Mouse (Mus musculus): ENCODE results near the gene Gjb2. TPM values are rescaled to one million over a fixed set of nuclear protein-coding genes. Genes with fewer than 3 reads are reported as not detected.
"Not testable (repeated sequence)": the region's sequence is repeated elsewhere in the genome, so short reads cannot be mapped to it uniquely, and the experiment has no call there.

Gjb2 gene
- total and polyA plus RNA-seq, 3 experiments = not detected

GRCm38 (mm10) chr14:57089107-57089506 lies 15.4 kb downstream of the Gjb2 start:
- Histone ChIP-seq H3K4me3 (ENCODE audit: low read depth, low read length) (no peak overlapping the region), H3K9me3 (replicated peaks) (no peaks in the 10 kb centered on the region), H3K4me1 (ENCODE audit: insufficient read depth, low read depth, low read length) (no peaks in the 10 kb centered on the region), H3K27me3 (ENCODE audit: insufficient read depth, low read length) (peaks cover 17% of the 10 kb centered on the region), H3K36me3 (replicated peaks) (no peaks in the 10 kb centered on the region)
- no peak for TF ChIP-seq POLR2AphosphoS5 (IDR thresholded peaks at IDR 0.05; ENCODE audit: insufficient replicate concordance, low read depth, low read length)
- no peak for TF ChIP-seq GATA1 (IDR thresholded peaks at IDR 0.05; ENCODE audit: borderline replicate concordance, low read length)
- TF ChIP-seq TAL1 (conservative IDR thresholded peaks at IDR 0.05; ENCODE audit: low read depth, low read length) = no peak
- TF ChIP-seq GATA2 (IDR thresholded peaks at IDR 0.05; ENCODE audit: borderline replicate concordance, low read depth, low read length) = no peak
- no peak for TF ChIP-seq CTCF (IDR thresholded peaks at IDR 0.05; ENCODE audit: low read depth, low read length)
- ATAC-seq (ENCODE audit: extremely low read depth, insufficient number of reproducible peaks, low FRiP score, poor library complexity, severe bottlenecking) (no peak), DNase-seq (ENCODE audit: low spot score) (no peak)

- no peaks in the 10 kb centered on the region for H3K36me3 ChIP-seq (replicated peaks)
- no peak overlapping the region for H3K4me3 ChIP-seq (ENCODE audit: low read depth, low read length)
- no peak for ATAC-seq (ENCODE audit: extremely low read depth, insufficient number of reproducible peaks, low FRiP score, poor library complexity, severe bottlenecking)
- TF ChIP-seq POLR2AphosphoS5 (IDR thresholded peaks at IDR 0.05; ENCODE audit: insufficient replicate concordance, low read depth, low read length) (no peak), CTCF (IDR thresholded peaks at IDR 0.05; ENCODE audit: low read depth, low read length) (no peak), GATA1 (IDR thresholded peaks at IDR 0.05; ENCODE audit: borderline replicate concordance, low read length) (no peak), TAL1 (conservative IDR thresholded peaks at IDR 0.05; ENCODE audit: low read depth, low read length) (no peak), GATA2 (IDR thresholded peaks at IDR 0.05; ENCODE audit: borderline replicate concordance, low read depth, low read length) (no peak)
- no peaks in the 10 kb centered on the region for H3K9me3 ChIP-seq (replicated peaks)
- H3K27me3 ChIP-seq (ENCODE audit: insufficient read depth, low read length) = peaks cover 10% of the 10 kb centered on the region
- no peaks in the 10 kb centered on the region for H3K4me1 ChIP-seq (ENCODE audit: insufficient read depth, low read depth, low read length)
- no peak for DNase-seq (ENCODE audit: low spot score)
These were observed 20.3 kb downstream of the Gjb2 start for GRCm38 (mm10) chr14:57084180-57084668.

- Histone ChIP-seq H3K36me3 (replicated peaks) (no peaks in the 10 kb centered on the region), H3K4me3 (ENCODE audit: low read depth, low read length) (no peak overlapping the region), H3K4me1 (ENCODE audit: insufficient read depth, low read depth, low read length) (no peaks in the 10 kb centered on the region), H3K27me3 (ENCODE audit: insufficient read depth, low read length) (peaks cover 6% of the 10 kb centered on the region), H3K9me3 (replicated peaks) (no peaks in the 10 kb centered on the region)
- no peak for ATAC-seq (ENCODE audit: extremely low read depth, insufficient number of reproducible peaks, low FRiP score, poor library complexity, severe bottlenecking)
- TF ChIP-seq GATA1 (IDR thresholded peaks at IDR 0.05; ENCODE audit: borderline replicate concordance, low read length) = no peak
- TF ChIP-seq TAL1 (conservative IDR thresholded peaks at IDR 0.05; ENCODE audit: low read depth, low read length) = no peak
- no peak for TF ChIP-seq CTCF (IDR thresholded peaks at IDR 0.05; ENCODE audit: low read depth, low read length)
- no peak for TF ChIP-seq POLR2AphosphoS5 (IDR thresholded peaks at IDR 0.05; ENCODE audit: insufficient replicate concordance, low read depth, low read length)
- TF ChIP-seq GATA2 (IDR thresholded peaks at IDR 0.05; ENCODE audit: borderline replicate concordance, low read depth, low read length) = no peak
- DNase-seq (ENCODE audit: low spot score) = no peak
These were observed 21.6 kb downstream of the Gjb2 start for GRCm38 (mm10) chr14:57082863-57083262.

GRCm38 (mm10) chr14:57075537-57075936 lies 29.0 kb downstream of the Gjb2 start:
- H3K36me3 ChIP-seq (replicated peaks) = no peaks in the 10 kb centered on the region
- H3K4me1 ChIP-seq (ENCODE audit: insufficient read depth, low read depth, low read length) = no peaks in the 10 kb centered on the region
- H3K4me3 ChIP-seq (ENCODE audit: low read depth, low read length) = no peak overlapping the region
- DNase-seq (ENCODE audit: low spot score) = no peak
- ATAC-seq (ENCODE audit: extremely low read depth, insufficient number of reproducible peaks, low FRiP score, poor library complexity, severe bottlenecking) = no peak
- TF ChIP-seq CTCF (IDR thresholded peaks at IDR 0.05; ENCODE audit: low read depth, low read length) (no peak), TAL1 (conservative IDR thresholded peaks at IDR 0.05; ENCODE audit: low read depth, low read length) (no peak), GATA1 (IDR thresholded peaks at IDR 0.05; ENCODE audit: borderline replicate concordance, low read length) (no peak), POLR2AphosphoS5 (IDR thresholded peaks at IDR 0.05; ENCODE audit: insufficient replicate concordance, low read depth, low read length) (no peak), GATA2 (IDR thresholded peaks at IDR 0.05; ENCODE audit: borderline replicate concordance, low read depth, low read length) (no peak)
- H3K9me3 ChIP-seq (replicated peaks) = no peaks in the 10 kb centered on the region
- peaks cover 9% of the 10 kb centered on the region; the same call in 1 of the 2 replicates for H3K27me3 ChIP-seq (ENCODE audit: insufficient read depth, low read length)

- not testable (repeated sequence) for H3K27me3 ChIP-seq (ENCODE audit: insufficient read depth, low read length); ATAC-seq (ENCODE audit: extremely low read depth, insufficient number of reproducible peaks, low FRiP score, poor library complexity, severe bottlenecking); H3K4me1 ChIP-seq (ENCODE audit: insufficient read depth, low read depth, low read length); H3K4me3 ChIP-seq (ENCODE audit: low read depth, low read length); H3K9me3 ChIP-seq (replicated peaks); H3K36me3 ChIP-seq (replicated peaks)
- DNase-seq (ENCODE audit: low spot score) = peak; percentile 7
- TF ChIP-seq CTCF (IDR thresholded peaks at IDR 0.05; ENCODE audit: low read depth, low read length) = peak; percentile 97
These were observed 34.6 kb downstream of the Gjb2 start for GRCm38 (mm10) chr14:57069906-57070305.

- no peak for ATAC-seq (ENCODE audit: extremely low read depth, insufficient number of reproducible peaks, low FRiP score, poor library complexity, severe bottlenecking)
- DNase-seq (ENCODE audit: low spot score) = no peak
These were observed 38.4 kb downstream of the Gjb2 start for GRCm38 (mm10) chr14:57066053-57066452.

More at GRCm38 (mm10) chr14:57066053-57066452, 38.4 kb downstream of the Gjb2 start:
- Histone ChIP-seq H3K36me3 (replicated peaks) (no peaks in the 10 kb centered on the region), H3K4me1 (ENCODE audit: insufficient read depth, low read depth, low read length) (no peaks in the 10 kb centered on the region), H3K27me3 (ENCODE audit: insufficient read depth, low read length) (peaks cover 3% of the 10 kb centered on the region; the same call in 1 of the 2 replicates), H3K4me3 (ENCODE audit: low read depth, low read length) (no peak overlapping the region), H3K9me3 (replicated peaks) (no peaks in the 10 kb centered on the region)
- TF ChIP-seq CTCF (IDR thresholded peaks at IDR 0.05; ENCODE audit: low read depth, low read length) (no peak), POLR2AphosphoS5 (IDR thresholded peaks at IDR 0.05; ENCODE audit: insufficient replicate concordance, low read depth, low read length) (no peak), TAL1 (conservative IDR thresholded peaks at IDR 0.05; ENCODE audit: low read depth, low read length) (no peak), GATA2 (IDR thresholded peaks at IDR 0.05; ENCODE audit: borderline replicate concordance, low read depth, low read length) (no peak), GATA1 (IDR thresholded peaks at IDR 0.05; ENCODE audit: borderline replicate concordance, low read length) (no peak)

Measured in G1E (cell line).